Mouse (Mus musculus) spleen, adult 10 weeks (tissue): ENCODE results near the gene Fam166a. TPM values are rescaled to one million over a fixed set of nuclear protein-coding genes. Genes with fewer than 3 reads are reported as not detected.

Experiments
- polyA plus RNA-seq: library from polyadenylated mRNA; stranded (reverse); fragments of 350-450 nt; fragmentation: Illumina TruSeq; extraction: RNeasy Lipid Tissue Mini Kit (QIAGEN cat#74804); gene quantifications from one replicate; pipeline ENCODE4 v1.2.3, GENCODE M21; 2015; ENCODE audit warnings: low replicate concordance; ENCODE audit not compliant: insufficient read depth

The Fam166a gene
- not detected for polyA plus RNA-seq

DNA sequence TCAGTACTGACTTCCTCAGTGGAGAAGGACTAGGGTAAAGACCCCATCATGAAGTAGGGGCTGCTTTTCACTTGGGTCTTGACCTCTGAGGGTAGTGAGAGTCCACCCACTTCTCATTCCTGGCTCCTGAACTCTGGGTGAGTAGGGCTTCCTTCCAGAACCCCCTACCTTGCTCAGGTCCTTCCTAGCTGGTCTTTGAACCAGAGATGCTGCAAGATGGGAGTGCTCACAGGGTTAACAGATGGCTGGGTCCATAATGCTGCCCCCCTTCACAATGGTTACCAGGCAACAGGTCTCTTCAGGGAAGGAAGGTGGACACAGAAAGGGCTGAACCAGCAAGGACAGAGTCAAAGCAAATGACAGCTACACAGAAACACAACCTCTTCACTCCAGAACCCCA is at the start of gene Fam166a:
TSS of gene Fam166a (plus strand) at position 301 of the 400 bp plus-strand sequence.

DNA sequence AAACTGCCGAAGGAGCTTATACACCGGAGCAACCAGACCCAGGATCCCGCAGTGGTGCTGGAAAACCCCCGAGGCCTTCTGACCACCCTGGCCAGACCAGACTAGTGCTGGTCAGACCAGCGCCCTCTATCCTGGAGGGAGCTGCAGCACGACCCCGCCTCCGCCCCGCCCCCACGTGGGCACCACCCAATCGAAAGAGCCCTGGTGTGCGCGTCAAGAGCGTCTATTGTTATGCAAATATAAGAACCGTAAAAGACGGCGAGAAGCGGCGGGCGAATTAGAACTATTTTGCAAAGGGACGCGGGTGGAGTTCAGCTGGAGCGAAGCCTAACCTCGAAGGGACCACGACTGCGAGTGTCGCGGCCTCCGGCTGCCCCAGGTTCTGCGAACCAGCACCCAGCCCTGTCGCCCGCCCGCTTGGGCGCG is 38.1 kb upstream of the Fam166a start, which contains the start of gene Nrarp:
TSS of gene Nrarp (plus strand) at position 281 of the 426 bp plus-strand sequence.

DNA sequence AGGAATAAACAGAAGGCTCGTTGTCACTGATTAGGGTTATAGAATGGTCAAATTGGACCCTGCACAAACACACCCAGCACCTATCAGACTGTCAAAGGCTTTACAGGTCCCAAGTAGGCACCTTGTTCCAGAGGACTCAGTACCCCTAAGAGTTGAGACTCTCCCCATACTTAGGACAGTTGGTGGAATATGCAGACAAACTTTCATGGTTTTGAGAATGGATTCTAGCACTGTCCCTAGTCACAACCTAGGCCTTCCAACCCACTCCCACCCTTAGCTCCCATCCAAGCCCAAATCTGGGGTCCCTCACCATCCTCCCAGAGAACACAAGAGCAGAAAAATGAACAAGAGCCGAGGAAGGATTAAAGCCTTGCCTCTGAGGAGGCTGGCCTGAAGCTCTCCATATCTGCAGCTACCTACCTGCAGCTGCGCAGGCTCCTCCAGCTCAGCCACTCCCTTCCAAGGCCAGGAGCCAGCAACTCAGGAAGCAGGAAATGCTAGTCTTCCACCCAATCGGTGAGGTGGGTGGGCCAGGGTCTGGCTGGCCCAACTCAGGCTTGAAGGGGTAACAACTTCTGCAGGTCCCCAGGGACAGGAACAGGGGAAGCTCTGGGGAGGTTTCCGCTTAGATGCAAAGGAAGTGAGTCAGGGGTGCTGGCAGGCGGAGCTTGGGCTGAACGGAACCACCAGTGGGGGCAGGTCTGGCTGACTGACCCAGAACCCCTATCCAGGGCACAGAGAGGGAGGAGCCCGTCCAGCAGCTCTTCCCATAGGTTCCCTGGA is 22.2 kb upstream of the Fam166a start, which contains the start of gene Tor4a:
TSS of gene Tor4a (minus strand) at position 715 of the 783 bp plus-strand sequence.

DNA sequence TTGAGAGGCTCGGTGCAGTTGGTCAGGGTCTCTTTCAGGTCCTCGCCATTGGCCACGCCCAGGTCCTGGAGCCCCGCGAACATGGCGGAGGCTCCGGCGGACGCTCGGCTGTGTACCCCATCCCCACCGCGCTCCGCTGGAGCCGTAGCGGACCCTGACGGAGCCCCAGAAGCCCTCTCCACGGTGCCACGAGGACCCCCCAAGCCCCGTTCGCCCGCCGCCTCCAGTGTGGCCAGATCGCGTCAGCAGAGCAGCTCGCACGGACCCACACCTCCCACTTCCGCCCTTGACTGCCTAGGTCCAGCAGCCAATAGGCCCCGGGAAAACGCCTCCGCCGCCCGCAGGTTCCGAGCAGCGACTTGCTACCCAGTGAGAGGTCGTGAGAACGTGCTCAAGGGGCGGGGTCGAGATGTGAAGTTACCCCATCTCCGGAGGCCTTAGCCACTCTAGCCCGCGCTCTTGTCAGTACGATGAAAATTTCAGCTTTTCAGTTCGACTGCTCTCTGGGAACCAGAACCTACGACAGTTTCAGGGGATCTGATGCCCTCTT is 7.3 kb upstream of the Fam166a start, which contains the start of gene Nelfb:
TSS of gene Nelfb (minus strand) at position 369 of the 550 bp plus-strand sequence.

DNA sequence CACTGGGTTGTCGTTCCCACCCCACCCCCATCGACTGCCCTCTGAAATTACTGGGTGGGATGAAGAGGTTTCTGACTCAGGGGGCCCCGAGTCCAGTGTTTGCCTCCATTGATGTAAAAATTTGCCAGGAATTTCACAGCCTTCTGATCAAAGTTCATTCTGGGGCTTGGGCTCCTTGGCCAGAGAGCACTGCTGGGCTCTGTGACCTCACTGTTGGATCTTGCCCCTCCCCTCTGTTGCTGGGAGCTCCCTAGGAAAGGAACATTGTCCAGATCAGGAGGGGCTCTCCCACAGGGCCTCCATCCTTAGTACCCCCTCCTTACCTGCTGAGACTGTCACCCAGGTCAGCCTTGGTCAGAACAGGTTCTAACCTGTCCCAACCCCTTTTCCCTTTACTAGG is 4.1 kb upstream of the Fam166a start, which contains the start of gene Stpg3:
TSS of gene Stpg3 (minus strand) at position 194 of the 400 bp plus-strand sequence.

DNA sequence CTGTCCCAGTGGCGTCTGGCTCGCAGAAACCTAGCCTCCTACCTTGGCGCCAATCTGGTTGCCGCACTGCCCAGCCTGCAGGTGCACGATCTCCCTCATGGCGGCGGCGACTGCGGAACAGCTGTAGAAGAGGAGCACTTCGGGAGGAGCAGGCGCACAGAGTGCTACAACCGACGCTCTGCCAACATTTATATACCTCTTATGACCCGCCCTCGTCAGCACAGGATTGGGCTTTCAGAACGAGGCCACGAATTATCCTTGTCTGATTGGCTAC is 5.9 kb downstream of the Fam166a start, which contains the start of gene Tubb4b:
TSS of gene Tubb4b (minus strand) at position 211 of the 274 bp plus-strand sequence.

DNA sequence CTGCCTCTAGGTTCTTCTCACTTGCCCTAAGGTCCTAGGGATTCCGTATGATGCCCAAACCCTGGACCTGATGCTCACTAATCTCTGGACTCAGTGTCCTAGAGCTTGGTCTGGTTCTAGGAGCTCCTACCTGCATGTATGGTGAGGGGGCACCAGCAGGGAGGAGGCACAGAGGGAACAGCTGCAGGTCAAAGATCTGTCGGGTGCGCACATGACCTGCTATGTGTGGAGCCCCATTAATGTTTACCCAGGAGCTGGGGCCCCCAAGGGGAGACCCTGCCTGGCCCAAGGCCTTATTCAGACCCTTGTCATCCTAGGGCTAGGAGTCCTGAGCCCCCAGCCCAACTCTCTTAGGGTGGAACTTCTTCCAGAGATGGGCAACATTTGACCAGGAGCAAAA is 15.5 kb downstream of the Fam166a start, which contains the start of gene Slc34a3:
TSS of gene Slc34a3 (minus strand) at position 315 of the 400 bp plus-strand sequence.

DNA sequence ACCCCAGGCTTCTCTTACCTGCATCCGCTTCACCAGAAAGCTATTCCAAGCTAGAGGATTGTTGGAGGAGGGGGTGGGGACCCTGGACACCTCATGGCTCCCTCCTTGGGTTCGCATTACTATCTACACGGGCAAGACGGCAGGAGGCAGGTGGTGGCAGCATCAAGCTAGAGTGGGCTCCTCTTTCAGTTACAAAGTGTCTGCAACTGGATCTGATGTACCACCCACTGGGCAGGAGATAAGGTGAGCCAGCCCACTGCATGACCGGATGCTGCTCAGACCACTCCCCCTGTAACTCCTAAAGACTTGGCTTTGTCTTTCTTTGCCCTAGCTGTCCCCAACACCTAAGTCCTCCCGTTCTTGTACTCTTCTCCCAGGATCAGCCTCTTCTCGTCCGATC is 18.1 kb downstream of the Fam166a start, which contains the start of gene Rnf224:
TSS of gene Rnf224 (minus strand) at position 174 of the 400 bp plus-strand sequence.

DNA sequence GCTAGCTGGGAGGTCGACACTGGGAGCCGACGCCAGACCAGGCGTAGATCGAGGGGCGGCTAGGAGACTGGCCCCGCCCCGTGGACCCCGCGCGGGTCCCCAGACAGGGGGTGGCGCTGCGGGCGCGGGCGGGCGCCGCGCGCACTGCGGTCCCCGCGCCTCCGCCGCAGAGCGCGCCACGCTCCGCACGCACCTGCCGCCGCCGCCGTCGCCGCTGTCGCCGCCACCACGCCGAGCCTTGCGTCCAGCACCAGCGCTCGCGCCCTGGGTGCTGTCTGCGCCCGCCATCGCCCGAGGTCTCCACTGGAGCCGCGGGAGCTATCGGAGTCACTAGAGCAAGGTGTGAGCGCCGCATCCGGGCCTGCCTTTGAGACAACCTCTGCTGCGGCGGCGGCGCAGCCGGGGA is 23.6 kb downstream of the Fam166a start, which contains the start of the genes Rnf208 and Cysrt1:
TSS of gene Rnf208 (plus strand) at position 155 of the 406 bp plus-strand sequence.
TSS of gene Cysrt1 (minus strand) at position 352 of the 406 bp plus-strand sequence.

DNA sequence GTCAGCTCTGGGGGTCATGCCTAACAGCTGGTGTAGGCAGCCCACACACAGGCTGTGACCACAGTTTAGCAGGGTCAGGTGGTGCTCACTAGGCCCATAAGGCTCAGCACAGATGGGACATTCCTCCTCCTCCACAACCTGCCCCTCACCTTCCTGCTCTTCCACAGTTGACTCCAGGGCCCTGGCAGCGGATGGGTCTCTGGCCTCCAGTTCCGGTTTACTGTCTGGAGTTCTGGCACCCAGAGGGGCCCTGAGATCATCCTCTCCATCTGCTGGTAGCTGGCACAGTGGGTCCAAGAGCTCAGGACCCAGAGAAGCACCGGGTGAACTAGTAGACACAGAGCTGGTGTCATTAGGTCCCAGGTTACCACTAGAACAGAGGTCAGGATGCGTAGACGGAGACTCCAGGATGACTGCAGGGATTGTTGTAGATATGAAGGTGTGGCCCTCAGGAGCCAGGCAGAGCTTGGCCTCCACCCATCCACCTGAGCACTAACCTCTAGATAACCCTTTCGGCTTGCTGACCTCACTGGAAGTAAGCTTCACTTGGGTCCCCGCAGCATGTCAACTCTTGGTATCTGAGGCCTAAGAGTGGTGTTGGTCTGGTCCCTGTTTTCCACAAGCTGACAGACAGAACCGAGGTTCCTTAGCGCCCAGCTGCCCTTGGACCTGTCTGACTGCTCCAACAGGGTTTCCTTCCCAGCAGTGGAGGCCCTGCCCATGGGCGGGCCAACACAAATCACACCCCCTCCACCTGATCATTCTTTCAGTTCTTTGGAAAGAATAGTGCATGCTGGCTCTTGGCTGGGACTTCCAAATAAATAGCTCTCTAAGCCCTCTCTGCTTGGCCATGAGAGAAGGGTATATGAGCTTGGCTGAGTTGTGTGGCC is 27.9 kb downstream of the Fam166a start, which contains the start of gene AL732309.1:
TSS of gene AL732309.1 (minus strand) at position 681 of the 890 bp plus-strand sequence.

DNA sequence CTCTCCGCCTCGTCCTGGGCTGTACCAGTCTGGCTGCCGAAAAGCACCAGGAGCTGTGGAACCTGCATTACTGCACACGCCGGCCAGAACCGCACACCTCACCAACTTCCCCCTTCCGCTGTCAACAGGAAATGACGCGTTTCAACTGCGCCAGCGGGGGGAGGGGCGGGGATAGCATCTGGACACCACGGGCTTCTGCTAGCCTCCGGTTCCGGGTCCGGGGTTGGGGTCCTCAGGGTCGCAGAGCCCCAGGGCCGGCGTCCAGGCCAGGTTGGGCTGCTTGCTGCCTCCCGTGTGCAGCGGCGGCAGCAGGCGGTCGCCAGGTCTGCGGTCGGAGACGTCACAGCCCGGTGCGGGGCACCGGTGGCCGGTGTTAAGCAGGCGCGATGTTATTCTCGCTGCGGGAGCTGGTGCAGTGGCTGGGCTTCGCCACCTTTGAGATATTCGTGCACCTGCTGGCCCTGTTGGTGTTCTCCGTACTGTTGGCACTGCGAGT is 36.8 kb downstream of the Fam166a start, which contains the start of gene Tmem203:
TSS of gene Tmem203 (plus strand) at position 156 of the 496 bp plus-strand sequence.

DNA sequence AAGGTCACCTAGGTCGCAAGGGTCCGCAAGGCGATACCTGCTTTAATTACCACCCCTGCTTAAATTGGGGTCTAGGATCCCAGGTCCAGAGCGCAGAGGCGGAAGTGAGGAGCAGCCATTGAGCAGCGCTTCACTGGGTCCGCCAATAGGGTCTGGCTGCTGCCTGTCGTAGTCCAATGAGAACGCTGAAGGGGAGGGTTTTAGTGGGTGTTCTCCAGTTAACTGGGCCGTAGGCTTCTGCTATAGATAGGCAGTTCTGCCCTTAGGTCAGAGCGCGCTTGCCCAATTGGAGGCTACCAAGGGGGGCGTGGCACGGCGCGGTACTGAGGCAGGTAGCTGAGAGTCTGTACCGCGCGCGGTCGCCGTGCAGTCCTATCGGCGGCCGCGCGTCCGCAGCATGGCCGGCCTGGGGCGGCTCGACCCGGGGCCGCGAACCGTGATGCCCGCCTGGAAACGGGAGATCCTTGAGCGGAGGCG is 43.8 kb downstream of the Fam166a start, which contains the start of gene Tprn:
TSS of gene Tprn (plus strand) at position 328 of the 477 bp plus-strand sequence.

Other genes starting within 250 kb of the Fam166a start
- 39.9 TPM for gene Mrpl41, start 243.6 kb upstream of the Fam166a start, polyA plus RNA-seq
- 59.7 TPM for gene Pnpla7, start 242.7 kb upstream of the Fam166a start, polyA plus RNA-seq
- 15.8 TPM for gene Nsmf, start 164.4 kb upstream of the Fam166a start, polyA plus RNA-seq
- not detected for gene Entpd8, start 138.4 kb upstream of the Fam166a start, polyA plus RNA-seq
- not detected for gene Noxa1, start 123.6 kb upstream of the Fam166a start, polyA plus RNA-seq
- 4.6 TPM for gene Nrarp, start 38.0 kb upstream of the Fam166a start, polyA plus RNA-seq
- gene Tor4a, start 21.9 kb upstream of the Fam166a start, polyA plus RNA-seq = 31.7 TPM
- gene Nelfb, start 7.3 kb upstream of the Fam166a start, polyA plus RNA-seq = 52.5 TPM
- gene Stpg3, start 4.1 kb upstream of the Fam166a start, polyA plus RNA-seq = not detected
- gene Tubb4b, start 6.0 kb downstream of the Fam166a start, polyA plus RNA-seq = 108 TPM
- not detected for gene Slc34a3, start 15.6 kb downstream of the Fam166a start, polyA plus RNA-seq
- not detected for gene Rnf224, start 18.0 kb downstream of the Fam166a start, polyA plus RNA-seq
- gene Rnf208, start 23.5 kb downstream of the Fam166a start, polyA plus RNA-seq = 0.18 TPM
- gene Cysrt1, start 23.7 kb downstream of the Fam166a start, polyA plus RNA-seq = not detected
- 8.7 TPM for gene AL732309.1, start 28.1 kb downstream of the Fam166a start, polyA plus RNA-seq
- 3.6 TPM for gene Tmem203, start 36.7 kb downstream of the Fam166a start, polyA plus RNA-seq
- 5.7 TPM for gene Tprn, start 43.9 kb downstream of the Fam166a start, polyA plus RNA-seq
- 30.6 TPM for gene Ssna1, start 53.7 kb downstream of the Fam166a start, polyA plus RNA-seq
- 58.0 TPM for gene Anapc2, start 53.7 kb downstream of the Fam166a start, polyA plus RNA-seq
- gene Tmem210, start 69.4 kb downstream of the Fam166a start, polyA plus RNA-seq = not detected
- not detected for gene Lrrc26, start 71.2 kb downstream of the Fam166a start, polyA plus RNA-seq
- gene Grin1, start 100.4 kb downstream of the Fam166a start, polyA plus RNA-seq = not detected
- 62.7 TPM for gene Man1b1, start 113.6 kb downstream of the Fam166a start, polyA plus RNA-seq
- 30.6 TPM for gene Dpp7, start 137.6 kb downstream of the Fam166a start, polyA plus RNA-seq
- 14.4 TPM for gene Uap1l1, start 146.9 kb downstream of the Fam166a start, polyA plus RNA-seq
- 0.75 TPM for gene Sapcd2, start 153.6 kb downstream of the Fam166a start, polyA plus RNA-seq
- gene Entpd2, start 177.1 kb downstream of the Fam166a start, polyA plus RNA-seq = 1.2 TPM
- gene Npdc1, start 180.6 kb downstream of the Fam166a start, polyA plus RNA-seq = 12.1 TPM
- 1.4 TPM for gene Fut7, start 204.5 kb downstream of the Fam166a start, polyA plus RNA-seq
- 17.7 TPM for gene Abca2, start 210.0 kb downstream of the Fam166a start, polyA plus RNA-seq
- gene Clic3, start 238.1 kb downstream of the Fam166a start, polyA plus RNA-seq = not detected
- 33.9 TPM for gene Paxx, start 242.3 kb downstream of the Fam166a start, polyA plus RNA-seq